9 mouse cellular contexts compared by ENCODE assay signal in the genomic region with DNA sequence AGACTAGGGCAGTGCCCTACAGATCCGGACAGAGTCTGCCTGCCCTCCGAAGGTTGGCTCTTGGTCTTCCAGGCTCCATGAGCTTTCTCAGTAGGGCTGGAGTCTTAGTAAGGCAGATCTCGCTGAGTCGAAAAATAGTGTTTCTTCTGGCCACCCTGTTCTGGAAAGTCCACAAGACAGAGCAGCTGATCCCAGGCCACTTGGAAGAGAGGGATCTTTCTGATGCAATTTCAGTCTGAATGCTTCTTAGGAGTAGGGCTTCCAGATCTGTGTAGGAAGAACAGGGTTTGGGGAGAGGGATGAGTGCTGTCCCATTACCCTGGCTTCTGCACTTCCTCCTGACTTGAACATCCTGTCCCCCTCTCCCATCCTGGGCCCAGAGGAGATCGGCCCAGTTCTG. TPM values are rescaled to one million over a fixed set of nuclear protein-coding genes. Genes with fewer than 3 reads are reported as not detected.
A peak's percentile ranks its signal among the peaks of the same experiment; 100 is the strongest.
DNase-seq lines count a peak whose midpoint lies in the region; ATAC-seq lines count a peak whose summit lies in the region.
"Had no signal": no experiment of that assay in that cellular context is flagged by ENCODE, and none has a peak within 500 bp of the region (broad histone marks: within the 10 kb centered on the region; RNA-seq: fewer than 3 reads in every experiment).

A gene (minus strand): TSS at position 67 of the 400 bp plus-strand sequence.

- H3K27ac ChIP-seq in kidney, embryonic 14.5 days (ENCODE audit: low read depth, low read length) = no peak within 1 kb of the TSS
- no peak within 1 kb of the TSS for H3K27ac ChIP-seq in embryonic facial prominence, embryonic 11.5 days (replicated peaks; ENCODE audit: low read depth, low read length)
- peak within 1 kb of the TSS; percentile 92 for H3K27ac ChIP-seq in hindbrain, embryonic 15.5 days (replicated peaks)
- peak within 1 kb of the TSS; percentile 94 for H3K27ac ChIP-seq in midbrain, embryonic 15.5 days

- H3K4me2 ChIP-seq in kidney, embryonic 14.5 days (replicated peaks; ENCODE audit: low read depth, low read length) = peak within 1 kb of the TSS; percentile 86
- H3K4me2 ChIP-seq in embryonic facial prominence, embryonic 11.5 days (ENCODE audit: low read depth, low read length) = peak within 1 kb of the TSS; percentile 85
- H3K4me2 ChIP-seq in hindbrain, embryonic 15.5 days = peak within 1 kb of the TSS; percentile 70
- peak within 1 kb of the TSS; percentile 83 for H3K4me2 ChIP-seq in midbrain, embryonic 15.5 days

- H3K36me3 ChIP-seq in kidney, embryonic 14.5 days (ENCODE audit: control insufficient read depth, insufficient read depth, low read length) = 0 out of 2 replicates have a peak, but pooled peaks cover 3% of the 10 kb centered on the region
- no peaks in the 10 kb centered on the region; the same call in 1 of the 2 replicates for H3K36me3 ChIP-seq in embryonic facial prominence, embryonic 11.5 days (replicated peaks; ENCODE audit: control insufficient read depth, insufficient read depth, low read depth, low read length)
- H3K36me3 ChIP-seq in hindbrain, embryonic 15.5 days = 0 out of 2 replicates have a peak, but pooled peaks cover 2% of the 10 kb centered on the region
- H3K36me3 ChIP-seq in midbrain, embryonic 15.5 days (replicated peaks) = peaks cover 6% of the 10 kb centered on the region; the same call in 1 of the 2 replicates

- peak within 1 kb of the TSS; percentile 60; the same call in 1 of the 2 replicates for H3K9ac ChIP-seq in kidney, embryonic 14.5 days (ENCODE audit: low read depth, low read length)
- H3K9ac ChIP-seq in embryonic facial prominence, embryonic 11.5 days (replicated peaks; ENCODE audit: low read length) = peak within 1 kb of the TSS; percentile 69
- H3K9ac ChIP-seq in hindbrain, embryonic 15.5 days = peak within 1 kb of the TSS; percentile 65
- H3K9ac ChIP-seq in midbrain, embryonic 15.5 days = peak within 1 kb of the TSS; percentile 79

- WGBS in kidney, embryonic 14.5 days = 67% methylated on average over 5 of the region's 5 CpGs
- 78% methylated on average over 5 of the region's 5 CpGs for WGBS in embryonic facial prominence, embryonic 11.5 days
- WGBS in hindbrain, embryonic 15.5 days = 81% methylated on average over 5 of the region's 5 CpGs
- WGBS in midbrain, embryonic 15.5 days = 79% methylated on average over 5 of the region's 5 CpGs

- DNase-seq in kidney, postnatal 10 days = no peak
- DNase-seq in embryonic facial prominence, embryonic 11.5 days (ENCODE audit: low spot score) = no peak
- DNase-seq in layer of hippocampus, postnatal 14 days (ENCODE audit: low spot score in 2 of 2) = no peak
- DNase-seq in layer of hippocampus, postnatal 10 days (ENCODE audit: low spot score in 2 of 2) = no peak
- DNase-seq in lung, postnatal 36 days = no peak

- H3K4me1 ChIP-seq in kidney, embryonic 14.5 days (ENCODE audit: control insufficient read depth, insufficient read depth, low read length) = peaks cover 27% of the 10 kb centered on the region
- H3K4me1 ChIP-seq in embryonic facial prominence, embryonic 11.5 days (ENCODE audit: control insufficient read depth, insufficient read depth, low read length) = peaks cover 13% of the 10 kb centered on the region
- H3K4me1 ChIP-seq in hindbrain, embryonic 15.5 days (replicated peaks) = peaks cover 42% of the 10 kb centered on the region
- peaks cover 42% of the 10 kb centered on the region for H3K4me1 ChIP-seq in midbrain, embryonic 15.5 days

- H3K27me3 ChIP-seq in kidney, embryonic 14.5 days (ENCODE audit: control insufficient read depth, insufficient read depth, low read length) = peaks cover 13% of the 10 kb centered on the region
- H3K27me3 ChIP-seq in embryonic facial prominence, embryonic 11.5 days (ENCODE audit: control insufficient read depth, insufficient read depth, low read length) = peaks cover 11% of the 10 kb centered on the region
- H3K27me3 ChIP-seq in hindbrain, embryonic 15.5 days = no peaks in the 10 kb centered on the region
- H3K27me3 ChIP-seq in midbrain, embryonic 15.5 days (replicated peaks) = peaks cover 4% of the 10 kb centered on the region; the same call in 1 of the 2 replicates

- no peaks in the 10 kb centered on the region for H3K9me3 ChIP-seq in kidney, embryonic 14.5 days (ENCODE audit: control insufficient read depth, low read length)
- H3K9me3 ChIP-seq in embryonic facial prominence, embryonic 11.5 days (replicated peaks; ENCODE audit: control insufficient read depth, low read length) = no peaks in the 10 kb centered on the region
- H3K9me3 ChIP-seq in hindbrain, embryonic 15.5 days = no peaks in the 10 kb centered on the region
- no peaks in the 10 kb centered on the region for H3K9me3 ChIP-seq in midbrain, embryonic 15.5 days

- ATAC-seq in kidney, embryonic 14.5 days (ENCODE audit: low FRiP score, low TSS enrichment) = no peak
- no peak for ATAC-seq in embryonic facial prominence, embryonic 11.5 days (replicated peaks; ENCODE audit: insufficient number of reproducible peaks, low FRiP score, low TSS enrichment, low read depth)
- ATAC-seq in hindbrain, embryonic 15.5 days (ENCODE audit: low FRiP score, low read depth) = no peak
- ATAC-seq in midbrain, embryonic 15.5 days (replicated peaks) = no peak

- peak within 1 kb of the TSS; percentile 46 for H3K4me3 ChIP-seq in kidney, embryonic 14.5 days (ENCODE audit: low read length)
- peak within 1 kb of the TSS; percentile 50 for H3K4me3 ChIP-seq in embryonic facial prominence, embryonic 11.5 days (ENCODE audit: low read depth, low read length)
- peak within 1 kb of the TSS; percentile 57 for H3K4me3 ChIP-seq in hindbrain, embryonic 15.5 days
- peak within 1 kb of the TSS; percentile 71 for H3K4me3 ChIP-seq in midbrain, embryonic 15.5 days

RNA-seq across cellular contexts. Expression of the gene that starts here (rescaled TPM):
- polyA plus RNA-seq in kidney, embryonic 14.5 days (2014; fragmentation: Nextera tagmentation; extraction: Ambion mirVana) = 1.3 and 1.4 TPM in 2 replicates
- polyA plus RNA-seq in embryonic facial prominence, embryonic 11.5 days (2014; fragmentation: Nextera tagmentation; extraction: Ambion mirVana) = 0.21 and 0.41 TPM in 2 replicates
- polyA plus RNA-seq in hindbrain, embryonic 15.5 days (2015; fragmentation: Nextera tagmentation; extraction: Ambion mirVana) = 2.6 and 3.2 TPM in 2 replicates
- 3.2 and 4.1 TPM in 2 replicates for polyA plus RNA-seq in midbrain, embryonic 15.5 days (2015; fragmentation: Nextera tagmentation; extraction: Ambion mirVana)
- 1 to 10 TPM; 2.1 to 2.3 TPM for total RNA-seq in layer of hippocampus, postnatal 14 days (2021)
- total RNA-seq in layer of hippocampus, postnatal 10 days (2021) = 1 to 10 TPM; 3.2 to 3.3 TPM
- total RNA-seq: neutrophil, adult 5-6 weeks had no signal

Comparison
In these comparisons a context has a peak if more than half of its experiments do, and no peak if none do; other contexts are left out.
1. H3K27ac ChIP-seq: peak in hindbrain, embryonic 15.5 days (single experiment) and midbrain, embryonic 15.5 days (single experiment); none in kidney, embryonic 14.5 days (single experiment) and embryonic facial prominence, embryonic 11.5 days (single experiment).
2. Peak in every context shown above with its lines, with median percentiles within 50 percentile points of each other: H3K4me2 ChIP-seq, H3K4me3 ChIP-seq and H3K9ac ChIP-seq.